Mouse (Mus musculus) left cerebral cortex, postnatal 25 days (tissue): ENCODE measurements at regions not wholly inside any gene's neighbourhood (a gene's known extent, or its start where the extent isn't known, plus 50 kb on each side); places are given as distances from the start of the nearest gene placed in this dataset.

Source experiments
- DNase-seq, 2 experiments: peaks; one replicate each; pipeline ENCODE4 v3.0.0; 2022; ENCODE audit warnings: low spot score in 2 of 2, mixed read lengths in 1 of 2
- intact Hi-C: fragments of 180-260 bp; cut with DNase I; formaldehyde crosslinking; loops from one replicate; pipeline ENCODE4 v1.15.1; 2025

GRCm38 (mm10) chr5:47479908-47480307 is 503.0 kb upstream of the Slit2 start:
- DNase-seq, result no peak
- intact Hi-C loops, result no loop called here

- no peak for DNase-seq
- intact Hi-C loops, result no loop called here
These were observed 486.7 kb upstream of the Slit2 start for GRCm38 (mm10) chr5:47496218-47496617.

- intact Hi-C loops, result no loop called here
- no peak for DNase-seq
These were observed 480.0 kb upstream of the Slit2 start for GRCm38 (mm10) chr5:47502764-47503416.

- intact Hi-C loops, result no loop called here
- DNase-seq, result no peak
These were observed 474.1 kb upstream of the Slit2 start for GRCm38 (mm10) chr5:47508689-47509301.

- DNase-seq, result peak in 1 of 2 experiments; percentile 12
- intact Hi-C loops, result no loop called here
These were observed 460.6 kb upstream of the Slit2 start for GRCm38 (mm10) chr5:47522161-47522942.

- intact Hi-C loops, result no loop called here
- no peak for DNase-seq
These were observed 454.3 kb upstream of the Slit2 start for GRCm38 (mm10) chr5:47528671-47529070.

- intact Hi-C loops, result no loop called here
- DNase-seq, result no peak
These were observed 445.4 kb upstream of the Slit2 start for GRCm38 (mm10) chr5:47537532-47537931.

- intact Hi-C loops, result no loop called here
- DNase-seq, result no peak
These were observed 440.7 kb upstream of the Slit2 start for GRCm38 (mm10) chr5:47542248-47542647.

- intact Hi-C loops, result no loop called here
- DNase-seq, result no peak
These were observed 426.2 kb upstream of the Slit2 start for GRCm38 (mm10) chr5:47556717-47557116.

GRCm38 (mm10) chr5:47557152-47557800 is 425.7 kb upstream of the Slit2 start:
- intact Hi-C loops, result no loop called here
- DNase-seq, result no peak
